Mouse (Mus musculus): Measurements from ENCODE around the gene Hoxa3. TPM values are rescaled to one million over a fixed set of nuclear protein-coding genes. Genes with fewer than 3 reads are reported as not detected.

Gene Hoxa3
- polyA plus RNA-seq, 1 experiment, result 3.7 TPM

GRCm38 (mm10) chr6:52156551-52157200 is 56.5 kb downstream of the Hoxa3 start:
- no peak for DNase-seq (ENCODE audit: low spot score)

DNA sequence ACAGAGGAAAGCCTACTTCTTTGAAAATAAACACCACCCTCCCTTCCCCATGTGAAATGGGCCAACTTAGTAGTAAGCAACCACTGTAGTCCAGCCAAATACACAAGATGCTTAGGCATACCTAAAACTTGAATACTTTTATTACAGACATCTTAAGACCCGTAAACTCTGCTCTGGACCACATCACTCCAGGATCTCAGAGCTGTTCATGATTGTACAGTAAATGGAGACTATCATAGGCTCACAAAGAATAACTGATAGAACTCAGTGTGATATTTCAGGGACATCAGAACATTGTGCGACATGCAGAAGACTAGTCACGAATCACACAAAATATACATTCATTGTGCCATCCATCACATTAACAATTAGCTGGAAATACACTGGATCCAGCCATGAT is 57.7 kb downstream of the Hoxa3 start:
- DNase-seq (ENCODE audit: low spot score), result no peak

DNA sequence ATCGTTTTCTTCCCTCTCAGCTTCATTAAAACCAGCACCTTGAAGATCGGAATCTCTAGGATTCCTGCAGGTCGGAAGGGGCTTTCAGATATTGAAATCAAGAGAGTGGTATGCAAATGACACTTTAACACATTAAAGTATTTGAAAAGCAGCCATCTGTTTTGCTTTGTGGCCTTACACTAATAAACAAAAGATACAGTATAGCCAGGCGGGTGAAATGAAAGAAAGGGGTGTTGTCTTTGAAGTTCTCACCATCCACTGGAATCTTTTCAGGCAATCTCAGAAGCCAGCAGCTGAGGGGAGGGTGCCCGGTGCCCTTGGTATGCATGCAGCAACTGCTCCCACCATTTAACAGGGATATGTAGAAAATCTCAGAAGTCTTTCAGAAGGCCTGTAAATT is 59.1 kb downstream of the Hoxa3 start:
- DNase-seq (ENCODE audit: low spot score), result no peak

DNA sequence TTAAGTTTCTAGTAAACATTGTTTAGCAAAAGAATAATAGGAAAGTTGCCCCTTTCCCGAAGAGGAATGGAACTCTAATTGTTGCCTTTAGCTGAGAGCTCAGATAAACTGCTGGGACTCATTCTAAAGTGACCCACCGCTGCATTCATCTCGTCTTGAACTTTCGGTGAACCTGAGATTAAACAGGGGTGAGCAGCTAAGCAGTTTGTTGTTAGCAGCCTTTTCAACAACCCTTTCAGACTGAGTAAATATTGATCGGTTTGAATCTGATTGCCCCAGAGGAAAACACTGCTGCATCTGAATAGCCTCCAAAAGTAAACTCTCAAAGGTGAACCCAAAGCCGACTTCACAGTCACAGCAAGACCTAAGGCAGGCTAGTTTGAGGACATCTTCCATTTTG is 59.9 kb downstream of the Hoxa3 start:
- DNase-seq (ENCODE audit: low spot score), result no peak

- no peak for DNase-seq (ENCODE audit: low spot score)
These were observed 60.6 kb downstream of the Hoxa3 start for GRCm38 (mm10) chr6:52152226-52153193.

DNA sequence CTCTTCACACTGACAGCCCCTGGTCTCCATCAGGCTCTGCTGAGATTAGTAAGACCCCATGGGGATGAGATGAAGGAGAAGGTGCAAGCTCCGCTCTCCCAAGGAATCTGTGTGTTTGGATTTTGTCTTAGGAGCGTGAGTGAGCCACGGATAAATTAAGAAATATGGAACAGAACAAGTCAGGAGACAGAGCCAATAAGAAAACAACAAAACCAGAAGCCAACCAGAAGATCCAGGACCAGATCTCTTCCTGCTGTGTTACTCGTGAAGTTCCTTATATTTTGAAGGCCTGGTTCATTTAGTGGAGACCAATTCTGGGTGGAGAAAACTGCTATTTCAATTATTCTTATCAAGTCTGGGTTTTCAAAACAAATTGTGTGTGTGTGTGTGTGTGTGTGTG is 61.6 kb downstream of the Hoxa3 start:
- no peak for DNase-seq (ENCODE audit: low spot score)

- no peak for DNase-seq (ENCODE audit: low spot score)
These were observed 62.7 kb downstream of the Hoxa3 start for GRCm38 (mm10) chr6:52150401-52150966.

DNA sequence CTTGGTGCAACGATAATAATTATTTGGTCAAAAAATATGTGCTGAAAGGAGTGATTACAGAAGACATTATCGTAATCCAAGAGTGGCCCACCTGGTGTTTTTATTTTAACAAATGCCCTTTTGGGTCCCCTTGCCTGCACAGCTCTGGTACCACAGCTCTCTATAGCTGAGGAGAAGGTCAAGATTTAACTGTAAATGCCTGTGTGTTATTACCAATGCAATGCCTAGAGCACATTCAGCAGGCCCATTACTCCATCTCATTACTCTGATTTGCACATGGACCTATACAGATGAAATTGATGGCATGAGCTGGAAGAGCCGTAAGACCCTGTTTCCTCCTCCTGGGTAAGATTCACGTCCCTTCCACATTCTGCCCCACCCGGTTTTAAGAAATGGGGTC is 74.0 kb downstream of the Hoxa3 start:
- no peak for DNase-seq (ENCODE audit: low spot score)

GRCm38 (mm10) chr6:52138576-52138975 is 74.6 kb downstream of the Hoxa3 start:
- DNase-seq (ENCODE audit: low spot score), result no peak

DNA sequence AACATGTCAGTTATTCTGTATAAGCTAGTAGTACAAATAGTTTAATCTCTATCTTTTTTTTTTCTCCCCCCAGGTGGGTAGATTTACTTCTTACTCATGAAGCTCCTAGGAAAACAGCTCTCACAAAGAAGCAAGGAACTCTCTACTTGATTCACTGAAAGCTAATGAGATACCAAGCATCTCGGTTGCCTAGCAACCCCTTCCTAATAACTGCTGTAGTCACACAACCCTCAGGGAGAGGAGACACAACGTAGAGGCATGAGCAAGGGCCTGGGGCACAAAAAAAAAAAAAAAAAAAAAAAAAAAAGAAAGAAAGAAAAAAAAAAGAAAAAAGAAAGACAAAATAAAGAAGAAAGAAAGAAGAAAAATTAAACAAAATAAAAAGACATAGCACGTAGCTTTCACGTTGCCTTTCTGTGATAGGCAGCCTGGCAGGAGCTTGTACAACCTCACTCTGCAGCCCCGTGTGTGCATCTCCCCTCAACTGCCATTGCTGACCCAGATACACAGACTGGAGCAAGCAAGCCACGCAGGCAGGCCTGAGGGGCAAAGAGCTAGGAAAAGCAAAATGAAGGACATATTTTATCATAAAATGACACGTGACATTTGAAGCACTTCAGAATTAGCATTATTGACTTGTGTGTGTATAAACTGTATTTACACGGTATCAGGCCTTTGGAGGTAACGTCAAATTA is 75.1 kb downstream of the Hoxa3 start:
- DNase-seq (ENCODE audit: low spot score), result no peak

- no peak for DNase-seq (ENCODE audit: low spot score)
These were observed 89.5 kb downstream of the Hoxa3 start for GRCm38 (mm10) chr6:52123673-52124072.

DNA sequence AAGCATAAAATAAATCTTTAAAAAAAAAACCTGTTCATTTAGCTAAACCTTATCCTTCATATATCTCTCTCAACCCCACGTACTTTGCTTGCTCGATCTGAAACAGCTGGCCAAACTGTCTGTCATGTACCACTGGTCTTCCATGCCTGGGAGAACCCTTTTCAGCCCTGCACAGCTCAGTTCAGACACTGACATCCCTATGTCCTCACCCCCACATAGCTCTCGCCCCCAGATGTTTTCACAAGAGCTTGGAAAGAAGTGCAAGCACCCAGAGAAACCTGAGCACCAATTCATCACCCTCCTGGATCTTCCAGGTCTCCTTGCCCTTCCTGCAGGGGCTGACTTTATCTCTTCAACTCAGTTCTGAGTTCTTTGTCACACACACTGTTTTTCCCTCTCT is 92.0 kb downstream of the Hoxa3 start:
- DNase-seq (ENCODE audit: low spot score), result no peak

Other genes starting within 250 kb of the Hoxa3 start
- gene Skap2, start 200.8 kb downstream of the Hoxa3 start, polyA plus RNA-seq (2012; rRNA removed), result 22.6 and 26.0 TPM in 2 replicates
- 0.73 and 0.83 TPM in 2 replicates for gene Hoxa1, start 55.0 kb downstream of the Hoxa3 start, polyA plus RNA-seq (2012; rRNA removed)
- gene Hoxa2, start 48.5 kb downstream of the Hoxa3 start, polyA plus RNA-seq (2012; rRNA removed), result 1.3 and 1.9 TPM in 2 replicates
- gene 5730596B20Rik, start 35.8 kb downstream of the Hoxa3 start, polyA plus RNA-seq (2012; rRNA removed), result 0.04 and 0.07 TPM in 2 replicates
- gene Hoxa4, start 21.6 kb downstream of the Hoxa3 start, polyA plus RNA-seq (2012; rRNA removed), result 0.61 and 0.62 TPM in 2 replicates
- gene Hoxa5, start 8.7 kb downstream of the Hoxa3 start, polyA plus RNA-seq (2012; rRNA removed), result 6.1 and 7.2 TPM in 2 replicates
- 1.7 and 3.4 TPM in 2 replicates for gene Hoxa6, start 4.6 kb downstream of the Hoxa3 start, polyA plus RNA-seq (2012; rRNA removed)
- gene Gm28308, start within 50 bp of the Hoxa3 start, polyA plus RNA-seq (2012; rRNA removed), result 0.88 and 1.2 TPM in 2 replicates
- gene Hoxa7, start 8.5 kb upstream of the Hoxa3 start, polyA plus RNA-seq (2012; rRNA removed), result 27.6 and 28.6 TPM in 2 replicates
- 48.1 and 60.0 TPM in 2 replicates for gene Hoxa9, start 17.8 kb upstream of the Hoxa3 start, polyA plus RNA-seq (2012; rRNA removed)
- 79.4 and 93.6 TPM in 2 replicates for gene Hoxa10, start 27.5 kb upstream of the Hoxa3 start, polyA plus RNA-seq (2012; rRNA removed)
- 25.4 and 29.2 TPM in 2 replicates for gene Hoxa11, start 32.5 kb upstream of the Hoxa3 start, polyA plus RNA-seq (2012; rRNA removed)
- 32.5 and 40.7 TPM in 2 replicates for gene Hoxa13, start 47.5 kb upstream of the Hoxa3 start, polyA plus RNA-seq (2012; rRNA removed)
- gene Evx1, start 100.2 kb upstream of the Hoxa3 start, polyA plus RNA-seq (2012; rRNA removed), result 1.1 TPM in 2 replicates